In the genomic region with DNA sequence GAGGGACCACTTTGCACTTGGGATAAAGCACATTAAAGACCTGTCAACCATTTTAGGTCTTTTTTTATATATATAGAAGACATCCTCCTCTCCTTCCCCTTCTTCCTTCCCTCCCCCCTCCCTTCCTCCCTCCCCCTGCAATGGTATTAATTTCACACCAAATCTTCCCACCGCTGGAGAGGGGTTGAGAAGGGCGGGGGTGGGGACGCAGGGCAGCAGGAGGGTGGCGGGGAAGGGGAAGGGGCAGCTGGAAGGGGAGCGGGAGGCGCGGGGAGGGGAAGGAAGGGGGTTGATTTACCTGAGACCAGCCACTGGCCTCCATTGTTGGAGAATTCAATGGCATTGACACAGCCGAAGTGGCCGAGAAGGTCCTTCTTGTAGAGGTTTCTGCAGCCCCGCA, we compare ENCODE assay signal across 7 mouse cellular contexts. TPM values are rescaled to one million over a fixed set of nuclear protein-coding genes. Genes with fewer than 3 reads are reported as not detected.
DNase-seq lines count a peak whose midpoint lies in the region; ATAC-seq lines count a peak whose summit lies in the region.

No protein-coding gene starts in this region.

- ATAC-seq in neural tube, embryonic 11.5 days (ENCODE audit: insufficient read depth, low FRiP score, low TSS enrichment): peak; percentile 20
- ATAC-seq in hindbrain, embryonic 16.5 days: peak; percentile 22; the same call in 1 of the 2 replicates

- no peaks in the 10 kb centered on the region for H3K27me3 ChIP-seq in neural tube, embryonic 11.5 days (ENCODE audit: control insufficient read depth, insufficient read depth, low read length)
- H3K27me3 ChIP-seq in hindbrain, embryonic 16.5 days (replicated peaks; ENCODE audit: control insufficient read depth, insufficient read depth, low read length): no peaks in the 10 kb centered on the region

- no peaks in the 10 kb centered on the region for H3K36me3 ChIP-seq in neural tube, embryonic 11.5 days (ENCODE audit: control insufficient read depth, insufficient read depth, low read length)
- 0 out of 2 replicates have a peak, but pooled peaks cover 2% of the 10 kb centered on the region for H3K36me3 ChIP-seq in hindbrain, embryonic 16.5 days (ENCODE audit: control insufficient read depth, insufficient read depth, low read length)

- peak overlapping the region; percentile 86 for H3K9ac ChIP-seq in neural tube, embryonic 11.5 days (ENCODE audit: low read length)
- peak overlapping the region; percentile 84 for H3K9ac ChIP-seq in hindbrain, embryonic 16.5 days (ENCODE audit: low read depth, low read length)

- H3K9me3 ChIP-seq in neural tube, embryonic 11.5 days (ENCODE audit: control insufficient read depth, low read length): no peaks in the 10 kb centered on the region
- H3K9me3 ChIP-seq in hindbrain, embryonic 16.5 days (ENCODE audit: control insufficient read depth, low read length): no peaks in the 10 kb centered on the region

- H3K4me3 ChIP-seq in neural tube, embryonic 11.5 days (ENCODE audit: low read depth, low read length): peak overlapping the region; percentile 90
- peak overlapping the region; percentile 94 for H3K4me3 ChIP-seq in brown adipose tissue, adult 24 weeks (ENCODE audit: insufficient read depth, low read depth, low read length)
- peak overlapping the region; percentile 69 for H3K4me3 ChIP-seq in hindbrain, embryonic 16.5 days (ENCODE audit: low read length)

- peak overlapping the region; percentile 94 for H3K27ac ChIP-seq in neural tube, embryonic 11.5 days (ENCODE audit: low read depth, low read length)
- peak overlapping the region; percentile 23; the same call in 1 of the 2 replicates for H3K27ac ChIP-seq in brown adipose tissue, adult 24 weeks (replicated peaks; ENCODE audit: low read depth, low read length)
- peak overlapping the region; percentile 97 for H3K27ac ChIP-seq in hindbrain, embryonic 16.5 days (ENCODE audit: low read depth, low read length)

- H3K4me1 ChIP-seq in neural tube, embryonic 11.5 days (ENCODE audit: control insufficient read depth, insufficient read depth, low read length): peaks cover 4% of the 10 kb centered on the region; the same call in 1 of the 2 replicates
- 0 out of 2 replicates have a peak, but pooled peaks cover 4% of the 10 kb centered on the region for H3K4me1 ChIP-seq in brown adipose tissue, adult 24 weeks (ENCODE audit: control insufficient read depth, insufficient read depth, insufficient read length, low read length)
- peaks cover 12% of the 10 kb centered on the region for H3K4me1 ChIP-seq in hindbrain, embryonic 16.5 days (ENCODE audit: control insufficient read depth, insufficient read depth, low read depth, low read length)

- WGBS in neural tube, embryonic 11.5 days: 0% methylated on average over 6 of the region's 10 CpGs
- 1% methylated on average over 10 of the region's 10 CpGs for WGBS in hindbrain, embryonic 16.5 days

- no peak for DNase-seq in neural tube, embryonic 11.5 days (ENCODE audit: low spot score)
- no peak for DNase-seq in neural tube, embryonic 10.5 days (ENCODE audit: extremely low spot score, low spot score)
- DNase-seq in naive thymus-derived CD4-positive, alpha-beta T cell, adult 2 months (ENCODE audit: low read depth): peak; percentile 47
- no peak for DNase-seq in cerebellum, postnatal 25 days
- no peak for DNase-seq in adrenal gland, postnatal 36 days

- H3K4me2 ChIP-seq in neural tube, embryonic 11.5 days (ENCODE audit: low read depth): peak overlapping the region; percentile 72
- peak overlapping the region; percentile 51 for H3K4me2 ChIP-seq in hindbrain, embryonic 16.5 days (ENCODE audit: low read length)

RNA-seq across cellular contexts. Expression of a gene that starts 0.5 kb away (rescaled TPM):
- polyA plus RNA-seq in neural tube, embryonic 11.5 days (2014; fragmentation: Nextera tagmentation; extraction: Ambion mirVana): 13.6 and 14.2 TPM in 2 replicates
- polyA plus RNA-seq in brown adipose tissue, adult 24 weeks (2012; ENCODE audit: insufficient read depth, insufficient read length, missing spikeins): 7.7 and 15.5 TPM in 2 replicates
- polyA plus RNA-seq in hindbrain, embryonic 16.5 days (2015; fragmentation: Nextera tagmentation; extraction: Ambion mirVana): 19.4 and 23.6 TPM in 2 replicates
- total RNA-seq in adrenal gland, postnatal 36 days (2021): 10 to 100 TPM; 32.1 to 33.1 TPM

RNA-seq across cellular contexts. Expression of a gene that starts 27.0 kb away (rescaled TPM):
- 39.2 and 42.8 TPM in 2 replicates for polyA plus RNA-seq in neural tube, embryonic 11.5 days (2014; fragmentation: Nextera tagmentation; extraction: Ambion mirVana)
- polyA plus RNA-seq in brown adipose tissue, adult 24 weeks (2012; ENCODE audit: insufficient read depth, insufficient read length, missing spikeins): 8.7 and 11.4 TPM in 2 replicates
- 45.0 and 56.0 TPM in 2 replicates for polyA plus RNA-seq in hindbrain, embryonic 16.5 days (2015; fragmentation: Nextera tagmentation; extraction: Ambion mirVana)
- 10 to 100 TPM; 18.6 to 20.2 TPM for total RNA-seq in adrenal gland, postnatal 36 days (2021)

Comparison
In these comparisons a context has a peak if more than half of its experiments do, and no peak if none do; other contexts are left out.
1. H3K27ac ChIP-seq: peak in every context shown above with its lines; median percentile 97 in hindbrain, embryonic 16.5 days; 94 in neural tube, embryonic 11.5 days; 23 in brown adipose tissue, adult 24 weeks.